Mouse (Mus musculus): ENCODE data around the gene Vmn1r79.
"Not testable (repeated sequence)": the region's sequence is repeated elsewhere in the genome, so short reads cannot be mapped to it uniquely, and the experiment has no call there.

Gene Vmn1r79

DNA sequence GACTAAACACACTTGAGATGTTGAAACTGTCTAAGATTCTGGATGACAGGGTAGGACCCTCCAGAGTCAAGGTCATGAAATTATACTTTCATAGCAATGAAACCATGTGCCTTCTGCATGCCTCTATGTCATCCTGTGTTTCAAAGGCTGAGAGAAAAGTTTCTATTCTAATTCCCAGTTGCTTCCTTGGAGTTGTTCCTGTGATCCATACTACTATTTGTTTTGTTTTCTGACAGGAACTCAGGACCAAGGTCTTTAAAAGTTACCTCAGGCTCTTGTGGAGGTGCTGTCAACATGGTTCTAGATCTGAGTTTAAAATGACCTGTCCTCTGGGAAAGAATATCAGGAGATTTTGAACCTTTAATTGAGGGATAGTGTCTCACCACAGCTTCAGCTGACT lies at the start of gene Vmn1r79:
Vmn1r79 (plus strand) TSS at position 301 of the 400 bp plus-strand sequence.
- not testable (repeated sequence) for DNase-seq (ENCODE audit: low read depth)

DNA sequence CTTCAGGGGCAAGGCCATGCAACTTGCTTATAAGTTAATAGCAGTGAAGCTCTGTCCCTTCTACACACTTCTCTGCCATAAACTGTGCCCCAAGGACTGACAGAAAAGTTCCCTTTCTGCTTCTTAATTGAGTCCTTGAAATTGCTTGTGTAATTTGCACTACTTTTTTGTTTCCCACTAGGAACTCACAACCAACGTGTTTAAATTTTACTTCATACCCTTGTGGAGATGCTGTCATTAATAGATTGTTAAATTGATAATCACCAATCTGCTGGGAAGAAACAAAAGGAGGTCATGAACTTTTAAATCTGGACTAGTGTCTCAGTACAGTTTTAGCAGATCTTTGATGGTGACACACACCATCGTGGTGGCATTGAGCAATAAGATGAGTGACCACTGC lies 21.1 kb upstream of the Vmn1r79 start, which contains the start of gene Vmn1r78:
Vmn1r78 (plus strand) TSS at position 301 of the 400 bp plus-strand sequence.
- DNase-seq (ENCODE audit: low read depth) = no peak

DNA sequence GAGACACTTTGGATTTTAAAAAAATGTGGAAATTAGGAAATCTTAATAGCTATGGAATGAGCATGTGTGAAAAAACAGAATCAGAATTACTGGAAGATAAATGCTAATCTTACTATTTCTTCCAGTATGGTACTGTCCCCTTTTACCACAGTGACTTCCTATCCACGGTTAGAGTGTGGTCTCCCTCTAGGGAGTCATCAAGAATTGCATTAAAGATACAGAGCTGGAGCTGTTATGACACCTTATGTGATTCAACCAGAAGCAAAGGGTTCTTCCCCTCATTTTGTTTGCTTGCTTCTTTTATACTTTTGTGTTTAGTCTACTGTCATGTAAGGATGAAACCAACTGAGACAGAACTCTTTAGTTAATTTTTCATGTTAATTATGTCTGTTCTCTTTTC lies 14.6 kb upstream of the Vmn1r79 start:
- not testable (repeated sequence) for DNase-seq (ENCODE audit: low read depth)

DNA sequence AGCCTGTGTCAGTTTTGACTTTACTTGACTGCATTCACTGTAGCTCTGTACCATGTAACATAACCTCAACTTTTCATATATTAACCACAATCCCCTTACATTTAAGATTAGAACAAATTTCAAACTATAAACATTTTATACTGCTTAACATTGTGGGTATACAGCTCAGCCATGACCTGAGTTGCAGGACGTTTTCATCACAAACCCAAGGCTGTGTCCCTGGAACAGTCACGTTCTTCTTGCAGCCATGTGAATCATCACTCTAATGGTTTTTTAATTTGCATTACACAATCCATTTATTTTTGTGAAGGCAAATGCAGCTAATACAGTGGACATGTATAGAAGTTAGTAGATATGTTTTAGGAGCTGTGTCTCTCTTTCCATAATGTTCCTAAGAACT lies 1.8 kb downstream of the Vmn1r79 start:
- not testable (repeated sequence) for DNase-seq (ENCODE audit: low read depth)

DNA sequence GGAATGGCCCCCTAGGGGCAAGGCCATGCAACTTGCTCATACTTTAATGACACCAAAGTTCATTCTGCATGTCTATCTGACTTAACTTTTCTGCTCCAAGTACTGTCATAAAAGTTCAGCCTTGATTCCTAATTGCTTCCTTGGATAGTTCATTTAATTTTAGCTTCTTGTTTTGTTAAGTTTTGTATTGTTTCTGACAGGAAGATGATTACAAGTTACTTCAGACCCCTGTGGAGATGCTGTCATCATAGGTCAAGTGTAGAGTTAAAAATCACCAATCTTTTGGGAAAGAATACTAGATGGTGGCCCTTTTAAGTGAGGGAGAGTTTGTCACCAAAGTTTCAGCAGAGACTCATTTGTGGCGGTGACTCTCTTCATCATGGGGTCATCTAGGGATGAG lies 17.9 kb downstream of the Vmn1r79 start, which contains the start of gene Vmn1r80:
Vmn1r80 (plus strand) TSS at position 301 of the 400 bp plus-strand sequence.
- no peak for DNase-seq (ENCODE audit: low read depth)

DNA sequence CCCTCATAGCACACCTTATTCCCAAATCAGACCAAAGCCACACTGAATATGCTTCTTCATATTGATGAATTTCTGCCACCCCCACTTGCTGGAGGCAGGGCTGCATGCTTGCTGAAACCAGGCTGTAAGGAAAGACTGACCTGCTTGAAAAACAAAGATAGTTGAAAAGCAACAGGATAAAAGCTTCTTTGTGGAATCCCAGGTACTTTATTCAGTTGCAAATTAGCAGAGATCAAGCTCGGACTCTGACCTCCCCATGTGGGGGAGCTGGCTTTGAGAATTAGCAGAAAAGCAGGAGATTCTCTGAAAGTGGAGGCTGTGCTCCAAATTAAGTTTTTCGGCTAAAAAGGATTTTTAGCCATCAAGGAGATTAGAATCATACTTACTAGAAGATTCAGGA lies 33.1 kb downstream of the Vmn1r79 start:
- no peak for DNase-seq (ENCODE audit: low read depth)
